Mouse (Mus musculus) neural tube, embryonic 10.5 days (tissue): Measurements from ENCODE around the gene Gm21887.
"Not testable (repeated sequence)": the region's sequence is repeated elsewhere in the genome, so short reads cannot be mapped to it uniquely, and the experiment has no call there.

Source experiments
- DNase-seq: peaks from one replicate; pipeline ENCODE4 v3.0.0-alpha.2; 2017; ENCODE audit warnings: low spot score; ENCODE audit errors: extremely low spot score

Gene Gm21887

DNA sequence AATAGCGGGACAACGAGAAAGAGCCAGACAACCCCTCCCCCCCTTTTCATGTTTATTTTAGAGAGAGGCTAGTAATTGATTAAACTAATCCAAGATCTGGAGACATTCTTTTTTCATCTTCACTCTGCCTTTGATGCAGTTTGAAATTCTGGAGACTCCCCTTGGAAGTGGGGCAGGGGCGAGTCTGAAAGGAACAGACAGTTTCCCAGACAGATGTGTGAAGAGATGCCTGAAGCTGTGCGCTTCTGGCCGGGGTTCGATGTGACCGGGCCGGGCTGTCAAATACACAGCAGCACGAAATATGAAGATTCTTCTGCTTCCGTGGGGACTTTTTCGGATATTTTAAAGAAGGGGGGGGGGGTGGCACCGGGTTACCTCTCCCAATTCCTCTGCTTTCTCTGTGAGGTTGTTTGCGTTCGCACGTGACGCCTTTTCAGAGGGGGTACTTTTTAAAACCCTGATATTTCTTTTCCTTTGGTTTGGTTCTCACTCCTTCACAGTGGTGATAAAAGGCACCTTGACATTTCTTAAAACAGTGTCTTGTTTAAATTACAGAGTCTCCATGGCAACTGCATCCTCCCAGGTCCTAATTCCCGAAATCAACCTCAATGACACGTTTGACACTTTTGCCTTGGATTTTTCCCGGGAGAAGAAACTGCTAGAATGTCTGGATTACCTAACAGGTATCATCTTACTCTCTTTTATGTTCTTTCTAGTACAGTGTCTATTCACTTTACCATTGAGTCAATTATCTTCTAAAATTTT lies 25.9 kb upstream of the Gm21887 start:
- DNase-seq, result peak; percentile 11

DNA sequence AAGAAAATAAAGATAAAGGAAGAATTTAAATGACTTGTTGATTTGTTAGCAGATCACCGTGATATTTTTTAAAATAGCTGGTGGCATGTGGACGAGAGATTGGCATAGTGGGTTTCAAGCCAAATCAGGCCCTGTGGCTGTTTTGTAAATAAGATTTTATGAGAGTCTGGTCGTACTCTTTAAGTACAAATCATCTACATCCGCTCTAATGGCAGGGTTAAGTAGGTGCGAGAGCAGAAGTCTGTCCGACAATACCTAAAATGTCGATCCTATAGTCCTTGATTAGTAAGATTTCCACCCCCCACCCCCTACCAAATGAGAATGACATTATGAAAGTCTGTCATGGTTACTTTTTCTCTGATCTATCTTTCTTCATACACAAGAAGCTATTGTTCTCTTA lies 25.1 kb upstream of the Gm21887 start:
- DNase-seq, result not testable (repeated sequence)

DNA sequence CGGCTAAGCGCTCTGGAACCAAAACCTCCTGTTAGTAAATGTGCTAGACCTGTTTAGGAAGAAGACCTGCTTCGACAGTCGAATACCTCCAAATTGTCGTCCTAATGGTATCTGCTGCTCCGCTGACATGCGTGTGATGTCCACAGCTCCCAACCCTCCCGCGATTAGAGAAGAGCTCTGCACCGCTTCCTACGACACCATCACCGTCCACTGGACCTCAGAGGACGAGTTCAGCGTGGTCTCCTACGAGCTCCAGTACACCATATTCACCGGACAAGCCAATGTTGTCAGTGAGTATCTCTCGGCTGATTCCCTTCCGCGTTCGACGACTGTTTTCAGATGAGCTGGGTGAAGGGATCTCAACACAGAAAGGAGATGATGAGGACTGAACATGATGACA lies 24.6 kb upstream of the Gm21887 start:
- DNase-seq, result peak; percentile 31

DNA sequence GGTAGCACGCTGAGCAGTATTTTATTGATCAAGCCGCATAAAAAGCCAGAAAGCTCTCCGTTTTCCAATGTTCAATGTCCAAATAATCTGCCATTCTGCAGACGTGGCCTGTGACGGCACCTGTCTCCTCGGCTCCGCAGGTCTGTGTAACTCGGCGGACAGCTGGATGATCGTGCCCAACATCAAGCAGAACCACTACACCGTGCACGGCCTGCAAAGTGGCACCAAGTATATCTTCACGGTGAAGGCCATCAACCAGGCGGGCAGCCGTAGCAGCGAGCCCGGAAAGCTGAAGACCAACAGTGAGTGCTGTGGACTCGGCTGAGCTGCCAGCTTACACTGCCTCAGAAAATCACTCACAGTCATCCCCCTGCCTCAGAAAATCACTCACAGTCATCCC lies 23.7 kb upstream of the Gm21887 start:
- peak; percentile 33 for DNase-seq

DNA sequence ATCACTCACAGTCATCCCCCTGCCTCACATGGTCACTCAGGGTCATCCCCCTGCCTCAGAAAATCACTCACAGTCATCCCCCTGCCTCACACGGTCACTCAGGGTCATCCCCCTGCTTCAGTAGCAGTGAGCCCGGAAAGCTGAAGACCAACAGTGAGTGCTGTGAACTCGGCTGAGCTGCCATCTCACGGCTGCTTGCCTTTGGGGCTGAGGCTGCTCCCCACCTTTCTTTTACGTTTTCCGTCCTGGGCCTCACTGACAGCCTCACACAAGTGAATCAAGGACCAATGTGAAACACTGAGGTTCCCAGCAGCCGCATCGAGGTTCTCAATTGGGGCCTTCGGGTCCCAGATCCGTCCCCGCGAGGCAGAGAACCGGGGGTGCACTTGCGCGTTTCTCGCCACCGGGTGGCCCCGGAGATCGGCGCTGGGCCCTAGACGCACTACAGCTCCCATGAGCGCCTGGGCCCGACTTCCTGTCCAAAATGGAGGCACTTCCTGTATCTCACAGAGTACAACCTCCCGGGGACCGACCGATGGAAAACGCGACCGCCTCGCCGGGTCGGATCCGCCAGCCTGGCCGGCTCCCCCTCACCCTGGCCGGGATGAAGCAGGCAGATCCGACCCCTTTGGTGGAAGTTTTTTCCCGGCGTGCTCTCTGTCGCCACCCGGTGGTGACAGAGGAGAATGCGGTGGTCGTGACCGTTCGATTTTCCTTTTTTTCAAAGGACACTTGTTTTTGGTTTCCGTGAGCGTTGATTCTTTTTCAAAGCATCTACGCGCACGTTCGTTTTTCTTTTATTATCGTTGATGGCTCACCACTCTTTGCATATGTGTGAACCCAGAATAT lies 22.7 kb upstream of the Gm21887 start:
- peak; percentile 63 for DNase-seq

DNA sequence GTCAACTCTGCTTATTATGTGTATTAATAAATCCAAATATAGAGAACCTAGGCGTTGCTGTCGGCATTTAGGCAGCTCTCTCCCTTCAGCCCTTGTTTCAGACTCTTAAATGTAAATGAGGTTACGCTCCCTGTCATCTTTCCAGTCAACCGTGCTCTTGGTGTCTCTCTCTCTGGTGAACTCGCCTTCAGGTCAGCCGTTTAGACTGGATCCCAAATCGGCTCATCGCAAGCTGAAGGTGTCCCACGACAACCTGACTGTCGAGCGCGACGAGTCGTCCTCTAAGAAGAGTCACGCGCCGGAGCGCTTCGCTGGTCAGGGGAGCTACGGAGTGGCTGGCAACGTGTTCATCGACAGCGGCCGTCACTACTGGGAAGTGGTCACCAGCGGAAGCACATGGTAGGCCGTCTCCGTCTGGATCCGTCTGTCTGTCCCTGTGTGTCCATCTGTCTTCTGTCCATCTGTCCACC lies 22.1 kb upstream of the Gm21887 start:
- DNase-seq, result peak; percentile 49

DNA sequence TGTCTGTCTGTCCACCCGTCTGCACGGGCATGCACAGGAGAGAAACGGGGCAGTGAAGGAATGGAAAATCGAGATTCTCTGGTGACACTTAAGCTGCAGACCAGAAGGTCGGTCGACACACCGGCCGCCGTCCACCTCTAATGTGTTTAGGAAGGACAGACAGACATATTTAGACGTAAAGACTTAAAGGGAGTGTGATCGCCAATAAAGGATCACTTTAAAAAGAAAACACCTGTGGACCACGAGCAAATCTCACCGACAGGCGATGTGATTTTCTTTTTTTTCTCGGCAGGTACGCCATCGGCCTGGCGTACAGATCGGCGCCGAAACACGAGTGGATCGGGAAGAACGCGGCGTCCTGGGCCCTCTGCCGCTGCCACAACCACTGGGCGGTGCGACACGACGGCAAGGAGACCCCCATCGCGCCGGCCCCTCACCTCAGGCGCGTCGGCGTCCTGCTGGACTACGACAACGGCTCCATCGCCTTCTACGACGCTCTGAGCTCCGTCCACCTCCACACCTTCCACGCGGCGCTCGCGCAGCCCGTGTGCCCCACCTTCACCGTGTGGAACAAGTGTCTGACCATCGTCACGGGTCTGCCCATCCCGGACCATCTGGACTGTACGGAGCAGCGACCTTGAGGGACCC lies 20.8 kb upstream of the Gm21887 start:
- DNase-seq, result peak; percentile 22

DNA sequence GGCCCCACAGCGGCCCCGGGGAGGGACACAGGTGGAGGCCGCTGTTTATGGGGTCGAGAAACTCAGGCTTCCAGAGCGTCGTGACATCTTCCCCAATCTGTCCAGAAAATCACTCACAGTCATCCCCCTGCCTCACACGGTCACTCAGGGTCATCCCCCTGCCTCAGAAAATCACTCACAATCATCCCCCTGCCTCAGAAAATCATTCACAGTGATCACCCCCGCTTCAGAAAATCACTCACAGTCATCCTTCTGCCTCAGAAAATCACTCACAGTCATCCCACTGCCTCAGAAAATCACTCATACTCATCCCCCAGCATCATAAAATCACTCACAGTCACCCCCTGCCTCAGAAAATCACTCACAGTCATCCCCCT lies 20.3 kb upstream of the Gm21887 start:
- peak; percentile 64 for DNase-seq

DNA sequence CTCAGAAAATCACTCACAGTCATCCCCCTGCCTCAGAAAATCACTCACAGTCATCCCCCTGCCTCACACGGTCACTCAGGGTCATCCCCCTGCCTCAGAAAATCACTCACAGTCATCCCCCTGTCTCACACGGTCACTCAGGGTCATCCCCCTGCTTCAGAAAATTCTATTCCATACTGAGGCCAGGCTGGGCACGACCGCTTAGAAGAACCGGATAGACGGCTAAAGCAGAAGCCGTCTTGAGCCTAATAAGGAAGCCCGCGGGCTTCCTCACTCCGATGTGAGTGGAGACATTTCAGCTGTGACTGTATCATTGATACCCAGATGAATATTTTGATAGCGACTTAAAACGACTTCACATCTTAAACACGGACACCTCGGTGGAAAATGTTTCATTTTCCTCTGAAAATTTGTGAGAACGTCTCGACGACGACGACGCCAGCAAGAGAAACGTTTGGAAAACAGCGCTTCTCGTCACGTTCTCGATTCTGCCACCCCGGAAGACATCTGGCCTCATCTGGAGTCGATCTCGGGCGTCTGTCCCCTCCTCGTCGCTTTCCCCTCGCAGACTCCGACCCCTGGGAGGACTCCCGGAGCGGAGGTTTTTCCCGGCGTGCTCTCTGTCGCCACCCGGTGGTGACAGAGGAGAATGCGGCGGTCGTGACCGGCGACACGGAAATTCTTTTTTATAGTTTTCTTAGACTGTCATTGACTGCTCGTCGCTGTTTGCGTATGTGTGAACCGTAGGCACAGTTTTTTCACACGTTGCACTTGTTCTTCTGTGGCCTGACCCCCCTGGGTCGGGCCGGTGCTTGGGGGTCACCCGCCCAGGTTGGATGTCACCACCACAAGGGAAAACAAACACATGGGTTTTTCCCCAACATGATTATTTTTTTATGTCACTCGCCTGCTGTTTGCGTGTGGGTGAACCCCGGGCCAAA lies 19.5 kb upstream of the Gm21887 start:
- peak; percentile 45 for DNase-seq

DNA sequence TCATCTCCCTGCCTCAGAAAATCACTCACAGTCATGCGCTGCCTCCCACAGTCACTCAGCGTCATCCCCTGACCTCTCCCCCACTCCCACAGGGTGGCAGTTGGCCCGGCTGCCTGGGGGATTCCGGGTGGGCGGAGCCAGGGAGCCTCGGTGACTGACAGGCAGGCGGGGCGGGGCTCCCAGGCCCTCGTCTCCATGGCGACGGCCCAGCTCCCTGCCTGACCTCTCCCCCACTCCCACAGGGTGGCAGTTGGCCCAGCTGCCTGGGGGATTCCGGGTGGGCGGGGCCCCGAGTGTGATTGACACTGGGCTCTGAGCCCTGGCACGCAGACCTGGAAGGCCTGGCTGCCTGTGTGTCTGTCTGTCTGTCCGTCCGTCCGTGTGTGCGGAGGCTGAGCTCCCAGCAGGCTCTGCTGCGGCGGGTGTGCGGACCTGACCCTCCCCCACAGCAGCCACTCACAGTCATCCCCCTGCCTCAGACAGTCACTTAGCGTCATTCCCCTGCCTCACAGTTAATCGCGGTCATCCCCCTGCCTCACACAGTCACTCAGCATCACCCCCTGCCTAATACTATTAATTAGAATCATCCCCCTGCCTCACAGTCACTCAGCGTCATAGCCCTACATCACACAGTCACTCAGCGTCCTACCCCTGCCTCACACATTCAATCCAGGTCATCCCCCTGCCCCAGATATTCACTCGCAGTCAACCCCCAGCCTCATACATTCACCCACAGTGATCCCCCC lies 18.2 kb upstream of the Gm21887 start:
- DNase-seq, result not testable (repeated sequence)

DNA sequence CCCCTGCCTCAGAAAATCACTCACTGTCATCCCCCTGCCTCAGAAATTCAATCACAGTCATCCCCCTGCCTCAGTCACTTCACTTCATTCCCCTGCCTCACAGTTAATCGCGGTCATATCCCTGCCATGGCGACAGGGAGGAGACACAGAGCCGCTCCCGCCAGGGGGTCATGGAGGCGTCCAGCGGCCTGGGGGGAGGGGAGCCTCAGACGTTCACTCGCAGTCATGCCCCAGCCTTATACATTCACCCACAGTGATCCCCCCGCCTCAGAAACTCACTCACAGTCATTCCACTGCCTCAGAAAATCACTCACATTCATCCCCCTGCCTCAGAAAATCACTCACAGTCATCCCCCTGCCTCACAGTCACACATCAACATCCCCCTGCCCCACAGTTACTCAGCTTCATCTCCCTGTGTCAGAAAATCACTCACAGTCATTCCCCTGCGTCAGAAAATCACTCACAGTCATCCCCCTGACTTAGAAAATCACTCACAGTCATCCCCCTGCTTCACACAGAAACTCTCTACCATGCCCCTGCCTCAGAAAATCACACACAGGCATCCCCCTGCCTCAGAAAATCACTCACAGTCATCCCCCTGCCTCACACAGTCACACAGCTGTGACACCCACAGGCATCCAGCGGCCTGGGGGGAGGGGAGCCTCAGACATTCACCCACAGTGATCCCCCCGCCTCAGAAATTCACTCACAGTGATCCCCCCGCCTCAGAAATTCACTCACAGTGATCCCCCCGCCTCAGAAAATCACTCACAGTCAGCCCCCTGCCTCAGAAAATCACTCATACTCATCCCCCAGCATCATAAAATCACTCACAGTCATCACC lies 17.2 kb upstream of the Gm21887 start:
- not testable (repeated sequence) for DNase-seq

DNA sequence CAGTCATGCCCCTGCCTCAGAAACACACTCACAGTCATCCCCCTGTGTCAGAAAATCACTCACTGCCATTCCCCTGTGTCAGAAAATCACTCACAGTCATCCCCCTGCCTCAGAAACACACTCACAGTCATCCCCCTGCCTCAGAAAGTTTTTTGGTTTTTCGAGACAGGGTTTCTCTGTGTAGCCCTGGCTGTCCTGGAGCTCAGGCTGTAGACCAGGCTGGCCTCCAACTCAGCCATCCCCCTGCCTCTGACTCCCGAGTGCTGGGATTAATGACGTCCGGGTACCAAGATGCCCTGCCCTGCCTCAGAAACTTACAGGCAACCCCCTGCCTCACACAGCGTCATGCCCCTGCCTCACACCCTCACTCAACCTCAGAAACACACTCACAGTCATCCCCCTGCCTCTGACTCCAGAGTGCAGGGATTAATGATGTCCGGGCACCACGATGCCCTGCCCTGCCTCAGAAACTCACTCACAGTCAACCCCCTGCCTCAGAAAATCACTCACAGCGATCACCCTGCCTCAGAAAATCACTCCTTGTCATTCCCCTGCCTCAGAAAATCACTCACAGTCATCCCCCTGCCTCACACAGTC lies 16.4 kb upstream of the Gm21887 start:
- peak; percentile 13 for DNase-seq

DNA sequence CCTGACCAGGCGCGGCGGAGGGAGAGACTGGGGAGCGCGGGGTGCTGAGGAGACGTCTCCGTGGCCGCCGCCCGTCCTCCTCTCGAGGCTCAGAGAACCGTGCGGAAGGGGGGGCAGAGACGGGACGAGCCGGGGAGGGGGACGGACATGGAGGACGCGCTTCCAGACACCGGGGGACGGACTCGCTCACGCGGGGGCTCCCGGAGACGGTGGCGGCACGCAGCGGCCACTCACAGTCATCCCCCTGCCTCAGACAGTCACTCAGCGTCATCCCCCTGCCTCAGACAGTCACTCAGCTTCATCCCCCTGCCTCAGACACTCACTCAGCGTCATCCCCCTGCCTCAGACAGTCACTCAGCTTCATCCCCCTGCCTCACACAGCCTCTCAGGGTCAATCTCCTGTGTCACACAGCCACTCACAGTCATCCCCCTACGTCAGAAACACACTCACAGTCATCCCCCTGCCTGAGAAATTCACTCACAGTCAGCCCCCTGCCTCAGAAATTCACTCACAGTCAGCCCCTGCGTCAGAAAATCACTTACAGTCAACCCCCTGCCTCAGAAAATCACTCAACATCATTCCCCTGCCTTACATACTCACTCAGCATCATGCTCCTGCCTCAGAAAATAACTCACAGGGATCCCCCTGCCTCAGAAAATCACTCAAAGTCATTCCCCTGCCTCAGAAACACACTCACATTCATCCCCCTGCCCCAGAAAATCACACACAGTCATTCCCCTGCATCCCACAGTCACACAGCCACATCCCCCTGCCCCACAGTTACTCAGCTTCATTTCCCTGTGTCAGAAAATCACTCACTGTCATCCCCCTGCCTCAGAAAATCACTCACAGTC lies 15.2 kb upstream of the Gm21887 start:
- DNase-seq, result not testable (repeated sequence)

DNA sequence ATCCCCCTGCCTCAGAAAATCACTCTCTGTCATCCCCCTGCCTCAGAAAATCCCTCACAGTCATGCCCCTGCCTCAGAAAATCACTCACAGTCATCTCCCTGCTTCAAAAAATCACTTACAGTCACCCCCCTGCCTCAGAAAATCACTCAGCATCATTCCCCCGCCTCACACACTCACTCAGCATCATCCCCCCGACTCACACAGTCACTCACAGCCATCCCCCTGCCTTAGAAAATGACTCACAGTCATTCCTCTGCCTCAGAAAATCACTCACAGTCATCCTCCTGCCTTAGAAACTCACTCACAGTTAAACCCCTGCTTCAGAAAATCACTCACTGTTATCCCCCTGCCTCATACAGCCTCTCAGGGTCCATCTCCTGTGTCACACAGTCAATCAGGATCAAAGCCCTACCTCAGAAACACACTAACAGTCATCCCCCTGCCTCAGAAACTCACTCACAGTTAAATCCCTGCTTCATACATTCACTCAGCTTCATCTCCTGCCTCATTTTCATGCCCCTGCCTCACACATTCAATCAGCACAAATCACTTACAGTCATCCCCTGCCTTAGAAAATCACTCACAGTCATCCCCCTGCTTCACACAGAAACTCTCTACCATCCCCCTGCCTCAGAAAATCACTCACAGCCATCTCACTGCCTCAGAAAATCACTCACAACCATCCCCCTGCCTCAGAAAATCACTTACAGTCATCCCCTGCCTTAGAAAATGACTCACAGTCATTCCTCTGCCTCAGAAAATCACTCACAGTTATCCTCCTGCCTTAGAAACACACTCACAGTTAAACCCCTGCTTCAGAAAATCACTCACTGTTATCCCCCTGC lies 14.4 kb upstream of the Gm21887 start:
- peak; percentile 33 for DNase-seq

DNA sequence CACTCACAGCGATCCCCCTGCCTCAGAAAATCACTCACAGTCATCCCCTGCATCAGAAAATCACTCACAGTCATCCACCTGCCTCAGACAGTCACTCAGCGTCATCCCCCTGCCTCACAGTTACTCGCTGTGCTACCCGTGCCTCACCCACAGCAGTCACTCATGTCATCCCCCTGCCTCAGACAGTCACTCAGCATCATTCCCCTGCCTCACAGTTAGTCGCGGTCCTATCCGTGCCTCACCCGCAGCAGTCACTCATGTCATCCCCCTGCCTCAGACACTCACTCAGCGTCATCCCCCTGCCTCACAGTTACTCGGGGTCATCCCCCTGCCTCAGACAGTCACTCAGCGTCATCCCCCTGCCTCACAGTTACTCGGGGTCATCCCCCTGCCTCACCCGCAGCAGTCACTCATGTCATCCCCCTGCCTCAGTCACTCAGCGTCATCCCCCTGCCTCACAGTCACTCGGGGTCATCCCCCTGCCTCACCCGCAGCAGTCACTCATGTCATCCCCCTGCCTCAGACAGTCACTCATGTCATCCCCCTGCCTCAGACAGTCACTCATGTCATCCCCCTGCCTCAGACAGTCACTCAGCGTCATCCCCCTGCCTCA lies 13.4 kb upstream of the Gm21887 start:
- peak; percentile 10 for DNase-seq

DNA sequence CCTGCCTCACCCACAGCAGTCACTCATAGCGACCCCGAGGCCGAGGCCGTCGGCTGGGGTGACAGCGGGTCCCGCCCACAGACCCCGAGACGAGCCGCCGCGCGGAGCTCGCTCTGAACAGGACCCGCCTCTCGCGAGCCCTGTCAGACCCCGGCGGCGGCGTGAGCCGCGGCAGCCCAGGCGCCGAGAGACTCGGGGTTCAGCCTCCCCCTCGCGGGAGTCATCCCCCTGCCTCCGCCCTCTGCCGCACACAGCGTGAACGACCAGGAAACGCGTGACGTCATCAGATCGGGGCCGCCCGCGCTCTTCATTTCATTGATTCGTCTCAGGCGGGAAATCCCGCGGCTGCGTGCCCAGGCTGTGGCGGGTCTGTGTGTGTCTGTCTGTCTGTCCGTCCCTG lies 12.5 kb upstream of the Gm21887 start:
- not testable (repeated sequence) for DNase-seq

DNA sequence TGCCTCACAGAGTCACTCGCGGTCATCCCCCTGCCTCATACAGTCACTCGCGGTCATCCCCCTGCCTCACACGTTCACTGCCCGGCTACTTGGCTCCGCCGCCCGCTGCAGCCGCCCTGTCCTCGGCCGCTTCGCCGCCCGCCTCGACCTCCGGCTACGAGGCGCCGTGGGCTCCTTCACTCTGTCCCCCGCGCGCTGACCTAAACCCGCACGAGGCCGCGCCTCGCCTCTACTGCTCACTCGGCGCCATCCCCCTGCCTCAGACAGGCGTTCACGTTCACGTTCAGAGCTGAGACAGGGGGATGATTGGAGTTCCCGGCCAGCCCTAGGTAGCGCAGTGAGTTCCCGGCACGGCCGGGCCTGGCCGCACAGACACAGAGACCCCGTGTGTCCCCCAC lies 12.0 kb upstream of the Gm21887 start:
- not testable (repeated sequence) for DNase-seq
